Mouse (Mus musculus) midbrain, postnatal 0 days (tissue): ENCODE results near the gene Insr. TPM values are rescaled to one million over a fixed set of nuclear protein-coding genes. Genes with fewer than 3 reads are reported as not detected.

Experiments
- ATAC-seq: fragments of 200-750 bp; cut with Nextera tagmentation; 2 replicates; pipeline ENCODE4 v1.8.0; 2017; ENCODE audit warnings: moderate number of reproducible peaks, mild to moderate bottlenecking, moderate TSS enrichment, moderate library complexity; ENCODE audit not compliant: low FRiP score
- DNase-seq: peaks from one replicate; pipeline ENCODE4 v3.0.0-alpha.2; 2015; ENCODE audit warnings: low spot score
- H3K27ac ChIP-seq: fragments of 300-500 bp; sonication (generic); 2 replicates; pipeline ENCODE4 v1.5.1; 2014; ENCODE audit warnings: low read depth, mild to moderate bottlenecking, low read length, mixed read lengths
- H3K27me3 ChIP-seq: fragments of 300-500 bp; sonication (generic); 2 replicates; pipeline ENCODE4 v1.6.1; 2014; ENCODE audit warnings: low read length, control low read depth, mixed read lengths; ENCODE audit not compliant: insufficient read depth
- H3K36me3 ChIP-seq: fragments of 300-500 bp; sonication (generic); 2 replicates; pipeline ENCODE4 v1.6.1; 2014; ENCODE audit warnings: low read length, control low read depth, mixed read lengths; ENCODE audit not compliant: insufficient read depth
- H3K4me1 ChIP-seq: fragments of 300-500 bp; sonication (generic); 2 replicates; pipeline ENCODE4 v1.6.1; 2014; ENCODE audit warnings: mild to moderate bottlenecking, control low read depth, antibody characterized with exemption, low read length, mixed read lengths; ENCODE audit not compliant: insufficient read depth
- H3K4me2 ChIP-seq: fragments of 300-500 bp; sonication (generic); 2 replicates; pipeline ENCODE4 v1.6.1; 2014; ENCODE audit warnings: low read depth, mild to moderate bottlenecking, low read length, mixed read lengths; ENCODE audit not compliant: poor library complexity, severe bottlenecking
- H3K4me3 ChIP-seq: fragments of 300-500 bp; sonication (generic); 2 replicates; pipeline ENCODE4 v1.5.1; 2014; ENCODE audit warnings: low read depth, mild to moderate bottlenecking, low read length, moderate library complexity
- H3K9ac ChIP-seq: fragments of 300-500 bp; sonication (generic); replicated peaks from 2 replicates; pipeline ENCODE4 v1.6.1; 2014; ENCODE audit warnings: mild to moderate bottlenecking, low read length, moderate library complexity, mixed read lengths; ENCODE audit not compliant: poor library complexity, severe bottlenecking
- H3K9me3 ChIP-seq: fragments of 300-500 bp; sonication (generic); 2 replicates; pipeline ENCODE4 v1.6.1; 2016; ENCODE audit warnings: low read length, control low read depth
- CTCF ChIP-seq: IDR thresholded peaks from 2 replicates; pipeline ENCODE4 v1.5.1; 2016; ENCODE audit warnings: antibody characterized with exemption, mild to moderate bottlenecking
- WGBS: fragments of 180-500 bp; shearing (Covaris S2); extraction: QIAGEN DNeasy Blood & Tissue Kit; methylation state at CpG from one replicate; pipeline ENCODE4 v1.1.7; 2014; 5-methylcytosine and 5-hydroxymethylcytosine counted together
- polyA plus RNA-seq: library from polyadenylated mRNA; unstranded; fragments of >200 nt; fragmentation: Nextera tagmentation; extraction: Ambion mirVana; gene quantifications from 2 replicates; pipeline ENCODE4 v1.2.1, GENCODE M21; 2015
- total RNA-seq: library from RNA; depleted of rRNA; stranded (reverse); fragments of >200 nt; gene quantifications from 2 replicates; pipeline ENCODE4 v1.2.3, GENCODE M21; 2014

Gene Insr
- total and polyA plus RNA-seq, 2 experiments from 2014 or later, result 32.9 to 40.3 TPM

GRCm38 (mm10) chr8:3256147-3256940 is 23.1 kb downstream of the Insr start:
- 93% methylated on average over 5 of the region's 5 CpGs for WGBS
- TF ChIP-seq CTCF, result no peak
- ATAC-seq, result no peak
- Histone ChIP-seq H3K9ac (no peak overlapping the region), H3K27ac (no peak overlapping the region), H3K4me3 (no peak overlapping the region), H3K4me2 (no peak overlapping the region), H3K36me3 (peaks cover 10% of the 10 kb centered on the region), H3K27me3 (no peaks in the 10 kb centered on the region), H3K9me3 (no peaks in the 10 kb centered on the region), H3K4me1 (no peaks in the 10 kb centered on the region)
- no peak for DNase-seq

DNA sequence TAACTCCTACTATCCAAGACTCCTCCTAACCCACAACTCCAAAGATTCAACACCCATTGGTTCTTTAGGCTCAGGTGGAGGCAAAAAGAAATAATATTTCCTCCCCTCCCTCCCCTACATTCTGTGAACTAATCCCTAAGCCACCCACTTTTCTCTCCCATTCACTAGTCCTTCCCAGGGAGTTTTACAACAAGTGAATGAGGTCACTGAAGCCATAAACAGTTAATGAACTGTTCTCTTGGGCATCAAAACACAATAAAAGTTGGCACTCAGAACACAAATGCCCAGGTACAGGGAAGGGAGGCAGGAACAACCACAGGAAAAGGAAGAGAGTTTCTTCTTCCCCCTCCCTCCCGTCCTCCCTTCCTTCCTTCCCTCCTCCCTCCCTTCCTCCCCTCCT is 24.1 kb downstream of the Insr start:
- Histone ChIP-seq H3K4me1 (no peaks in the 10 kb centered on the region), H3K9ac (no peak overlapping the region), H3K9me3 (no peaks in the 10 kb centered on the region), H3K27me3 (no peaks in the 10 kb centered on the region), H3K27ac (no peak overlapping the region), H3K4me2 (no peak overlapping the region), H3K4me3 (no peak overlapping the region), H3K36me3 (peaks cover 10% of the 10 kb centered on the region)
- no peak for ATAC-seq
- DNase-seq, result no peak
- WGBS, result 55% methylated on average over 1 of the region's 1 CpGs
- no peak for TF ChIP-seq CTCF

- Histone ChIP-seq H3K9ac (no peak overlapping the region), H3K9me3 (no peaks in the 10 kb centered on the region), H3K4me3 (no peak overlapping the region), H3K27ac (no peak overlapping the region), H3K4me1 (no peaks in the 10 kb centered on the region), H3K27me3 (no peaks in the 10 kb centered on the region), H3K4me2 (no peak overlapping the region), H3K36me3 (peaks cover 5% of the 10 kb centered on the region)
- no peak for TF ChIP-seq CTCF
- 90% methylated on average over 4 of the region's 4 CpGs for WGBS
- ATAC-seq, result no peak
- no peak for DNase-seq
These were observed 26.2 kb downstream of the Insr start for GRCm38 (mm10) chr8:3253179-3253578.

- Histone ChIP-seq H3K27me3 (no peaks in the 10 kb centered on the region), H3K27ac (no peak overlapping the region), H3K36me3 (no peaks in the 10 kb centered on the region), H3K4me1 (no peaks in the 10 kb centered on the region), H3K4me3 (no peak overlapping the region), H3K9me3 (no peaks in the 10 kb centered on the region), H3K9ac (no peak overlapping the region), H3K4me2 (no peak overlapping the region)
- TF ChIP-seq CTCF, result no peak
- ATAC-seq, result no peak
- WGBS, result 98% methylated on average over 6 of the region's 6 CpGs
- no peak for DNase-seq
These were observed 26.8 kb downstream of the Insr start for GRCm38 (mm10) chr8:3252665-3253064.

DNA sequence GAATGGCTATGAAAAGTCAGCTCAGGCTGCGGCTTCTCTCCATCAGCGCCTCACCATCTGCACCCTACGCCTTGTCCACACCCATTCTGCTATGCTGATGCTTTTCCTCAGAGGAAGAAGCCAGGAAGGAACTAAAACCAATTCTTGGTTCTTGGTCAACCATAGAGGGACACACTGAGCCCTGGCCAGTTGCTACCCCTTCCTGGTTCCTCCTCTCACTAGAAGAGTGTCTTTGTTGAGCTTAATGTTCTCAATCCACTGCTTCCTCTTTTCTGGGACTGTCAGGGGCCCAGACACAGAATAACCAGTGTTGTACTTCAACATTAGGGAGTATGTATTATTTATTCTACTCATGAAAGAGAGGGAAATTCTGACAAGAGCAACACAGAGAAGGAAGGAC is 28.3 kb downstream of the Insr start:
- Histone ChIP-seq H3K4me1 (no peaks in the 10 kb centered on the region), H3K4me2 (no peak overlapping the region), H3K9me3 (no peaks in the 10 kb centered on the region), H3K4me3 (no peak overlapping the region), H3K9ac (no peak overlapping the region), H3K27me3 (no peaks in the 10 kb centered on the region), H3K27ac (no peak overlapping the region), H3K36me3 (no peaks in the 10 kb centered on the region)
- WGBS, result 96% methylated on average over 3 of the region's 3 CpGs
- TF ChIP-seq CTCF, result no peak
- DNase-seq (no peak), ATAC-seq (no peak)

DNA sequence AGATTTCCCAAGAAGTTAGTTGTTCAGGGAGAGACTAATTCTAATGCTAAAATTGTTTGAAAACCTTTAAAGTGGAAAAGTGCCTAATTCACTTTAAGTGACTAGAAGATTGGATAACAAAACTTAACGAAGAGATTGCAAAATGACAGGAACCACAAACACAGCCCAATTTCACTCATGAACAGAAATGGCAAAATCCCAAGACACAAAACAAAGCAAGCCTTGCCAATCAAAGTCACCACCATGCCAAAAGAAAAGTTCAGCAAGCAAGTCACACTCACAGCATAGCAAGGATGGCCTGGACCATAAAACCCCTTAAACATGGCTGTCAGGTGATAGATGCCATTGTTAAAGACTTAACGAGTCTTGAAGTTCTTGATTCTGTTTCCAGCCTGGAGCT is 29.5 kb downstream of the Insr start:
- Histone ChIP-seq H3K36me3 (no peaks in the 10 kb centered on the region), H3K27ac (no peak overlapping the region), H3K4me3 (no peak overlapping the region), H3K9ac (no peak overlapping the region), H3K4me1 (no peaks in the 10 kb centered on the region), H3K27me3 (no peaks in the 10 kb centered on the region), H3K9me3 (no peaks in the 10 kb centered on the region), H3K4me2 (no peak overlapping the region)
- ATAC-seq, result no peak
- no peak for DNase-seq
- WGBS, result 76% methylated on average over 2 of the region's 2 CpGs
- TF ChIP-seq CTCF, result no peak
